Mouse (Mus musculus): ENCODE results near the gene Ccn5.

DNA sequence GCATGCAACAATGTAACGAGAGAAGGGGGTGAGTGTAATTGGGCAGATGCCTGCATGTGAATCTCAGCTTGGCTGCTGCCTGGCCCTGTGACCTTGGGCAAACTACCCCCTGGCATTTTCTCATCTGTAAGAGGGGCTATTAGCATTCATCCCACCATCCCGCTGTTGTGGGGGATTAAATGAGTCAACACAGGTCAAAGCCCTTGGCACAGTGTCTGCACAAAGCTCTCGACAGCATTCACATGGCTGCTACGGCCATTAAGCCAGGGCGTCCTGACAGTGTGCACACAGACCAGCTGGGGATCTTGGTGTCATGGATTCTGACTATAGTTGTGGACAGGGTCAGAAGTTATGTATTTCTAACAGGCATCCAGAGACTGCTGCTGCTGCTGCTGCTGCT, 54.2 kb downstream of the Ccn5 start:
- TF ChIP-seq CTCF (IDR thresholded peaks at IDR 0.05; ENCODE audit: low read depth) (no peak), EP300 (optimal IDR thresholded peaks at IDR 0.05) (no peak)

Measured in stomach, postnatal 0 days (tissue).